Mouse (Mus musculus): ENCODE data around the gene Gins3.

DNA sequence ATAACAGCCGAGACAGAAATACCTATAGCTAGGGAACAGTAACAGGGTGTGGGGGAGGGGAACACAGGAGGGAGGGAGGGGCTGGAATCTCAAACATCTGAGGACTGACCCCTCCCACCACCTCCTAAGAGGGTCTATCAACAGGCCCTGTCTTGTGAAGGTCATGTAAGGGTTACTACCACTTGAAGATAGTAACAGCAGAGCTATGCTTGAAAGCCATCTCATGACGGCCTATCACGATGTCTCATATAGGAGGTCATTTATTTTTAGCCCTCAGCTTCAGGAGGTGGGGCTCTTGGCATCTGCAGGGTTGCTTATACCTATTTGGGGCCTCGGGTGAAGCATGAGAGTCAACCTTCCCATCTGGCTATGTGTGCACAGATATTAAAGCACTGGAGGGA is 36.4 kb upstream of the Gins3 start:
- TF ChIP-seq POLR2A (IDR thresholded peaks at IDR 0.05; ENCODE audit: control insufficient read depth, extremely low read depth, insufficient read depth, low read length, poor library complexity) (no peak), CTCF (IDR thresholded peaks at IDR 0.05; ENCODE audit: borderline replicate concordance, control insufficient read depth, extremely low read depth, insufficient read depth, low read length, poor library complexity) (no peak)
